Mouse (Mus musculus) heart, embryonic 16.5 days (tissue): ENCODE measurements around the gene B3galt1. TPM values are rescaled to one million over a fixed set of nuclear protein-coding genes. Genes with fewer than 3 reads are reported as not detected.

Experiments
- ATAC-seq: fragments of 200-750 bp; cut with Nextera tagmentation; replicated peaks from 2 replicates; pipeline ENCODE4 v1.8.0; 2017; ENCODE audit warnings: moderate number of reproducible peaks; ENCODE audit not compliant: insufficient read depth, low FRiP score; ENCODE audit errors: extremely low read depth
- H3K27ac ChIP-seq: fragments of 300-500 bp; sonication (generic); 2 replicates; pipeline ENCODE4 v1.5.1; 2014; ENCODE audit warnings: mild to moderate bottlenecking, low read length, control low read depth, moderate library complexity
- H3K27me3 ChIP-seq: fragments of 300-500 bp; sonication (generic); 2 replicates; pipeline ENCODE4 v1.6.1; 2014; ENCODE audit warnings: low read length, mixed read lengths; ENCODE audit not compliant: control insufficient read depth, insufficient read depth
- H3K36me3 ChIP-seq: fragments of 300-500 bp; sonication (generic); 2 replicates; pipeline ENCODE4 v1.6.1; 2014; ENCODE audit not compliant: control insufficient read depth, insufficient read depth
- H3K4me1 ChIP-seq: fragments of 300-500 bp; sonication (generic); 2 replicates; pipeline ENCODE4 v1.6.1; 2014; ENCODE audit warnings: low read length, mixed read lengths; ENCODE audit not compliant: control insufficient read depth, insufficient read depth
- H3K4me2 ChIP-seq: fragments of 300-500 bp; sonication (generic); 2 replicates; pipeline ENCODE4 v1.6.1; 2014; ENCODE audit warnings: low read depth, mild to moderate bottlenecking, control low read depth, low read length
- H3K4me3 ChIP-seq: fragments of 300-500 bp; sonication (generic); 2 replicates; pipeline ENCODE4 v1.5.1; 2014; ENCODE audit warnings: mild to moderate bottlenecking, control low read depth, low read length
- H3K9ac ChIP-seq: fragments of 300-500 bp; sonication (generic); 2 replicates; pipeline ENCODE4 v1.6.1; 2014; ENCODE audit warnings: low read length, control low read depth
- H3K9me3 ChIP-seq: fragments of 300-500 bp; sonication (generic); replicated peaks from 2 replicates; pipeline ENCODE4 v1.6.1; 2016; ENCODE audit warnings: low read length; ENCODE audit not compliant: control insufficient read depth
- WGBS: fragments of 180-500 bp; shearing (Covaris S2); extraction: QIAGEN DNeasy Blood & Tissue Kit; methylation state at CpG from one replicate; pipeline ENCODE4 v1.1.7; 2014; 5-methylcytosine and 5-hydroxymethylcytosine counted together
- polyA plus RNA-seq: library from polyadenylated mRNA; unstranded; fragments of >200 nt; fragmentation: Nextera tagmentation; extraction: Ambion mirVana; gene quantifications from 2 replicates; pipeline ENCODE4 v1.2.1, GENCODE M21; 2015

Gene B3galt1
- polyA plus RNA-seq, 1 experiment from 2014 or later: 5.7 TPM

GRCm38 (mm10) chr2:67657372-67657771 is 91.7 kb downstream of the B3galt1 start:
- Histone ChIP-seq H3K9ac (no peak overlapping the region), H3K4me3 (no peak overlapping the region), H3K4me2 (no peak overlapping the region), H3K27me3 (no peaks in the 10 kb centered on the region), H3K36me3 (no peaks in the 10 kb centered on the region), H3K9me3 (peaks cover 3% of the 10 kb centered on the region; the same call in 1 of the 2 replicates), H3K27ac (no peak overlapping the region), H3K4me1 (no peaks in the 10 kb centered on the region)
- ATAC-seq: no peak
- 67% methylated on average over 4 of the region's 4 CpGs for WGBS

DNA sequence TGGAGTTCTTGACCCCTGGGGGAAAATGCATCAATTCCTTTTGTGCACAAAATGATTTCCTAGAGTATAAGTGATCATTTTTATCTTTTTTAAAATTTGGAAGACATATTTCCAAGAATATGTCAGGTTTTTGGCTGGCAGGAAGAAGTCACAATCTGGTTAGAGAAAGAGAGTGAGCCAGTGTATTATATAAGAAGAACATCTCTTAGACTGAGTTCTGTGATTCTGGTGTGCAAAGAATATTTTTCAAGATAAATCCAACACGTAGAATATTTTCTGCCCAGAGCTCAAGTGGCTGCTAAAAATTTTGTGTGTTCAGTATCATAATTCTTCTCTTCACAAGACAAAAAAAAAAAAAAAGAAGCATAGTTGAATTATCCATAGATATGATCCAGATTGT is 92.4 kb downstream of the B3galt1 start:
- Histone ChIP-seq H3K27ac (no peak overlapping the region), H3K9ac (no peak overlapping the region), H3K27me3 (no peaks in the 10 kb centered on the region), H3K4me2 (no peak overlapping the region), H3K9me3 (peaks cover 3% of the 10 kb centered on the region; the same call in 1 of the 2 replicates), H3K36me3 (no peaks in the 10 kb centered on the region), H3K4me1 (no peaks in the 10 kb centered on the region), H3K4me3 (no peak overlapping the region)
- WGBS: 83% methylated on average over 1 of the region's 1 CpGs
- no peak for ATAC-seq

GRCm38 (mm10) chr2:67671721-67672120 is 106.0 kb downstream of the B3galt1 start:
- H3K9me3 ChIP-seq: no peaks in the 10 kb centered on the region
- H3K27ac ChIP-seq: no peak overlapping the region
- no peaks in the 10 kb centered on the region for H3K36me3 ChIP-seq
- H3K4me1 ChIP-seq: no peaks in the 10 kb centered on the region
- H3K4me2 ChIP-seq: no peak overlapping the region
- no peaks in the 10 kb centered on the region for H3K27me3 ChIP-seq
- 91% methylated on average over 2 of the region's 2 CpGs for WGBS
- no peak overlapping the region for H3K4me3 ChIP-seq
- no peak overlapping the region for H3K9ac ChIP-seq
- ATAC-seq: no peak

GRCm38 (mm10) chr2:67677697-67678096 is 112.0 kb downstream of the B3galt1 start:
- H3K9me3 ChIP-seq: no peaks in the 10 kb centered on the region
- no peaks in the 10 kb centered on the region for H3K4me1 ChIP-seq
- H3K27ac ChIP-seq: no peak overlapping the region
- no peak for ATAC-seq
- no peak overlapping the region for H3K4me3 ChIP-seq
- no peaks in the 10 kb centered on the region for H3K27me3 ChIP-seq
- H3K9ac ChIP-seq: no peak overlapping the region
- H3K4me2 ChIP-seq: no peak overlapping the region
- 76% methylated on average over 4 of the region's 4 CpGs for WGBS
- H3K36me3 ChIP-seq: no peaks in the 10 kb centered on the region

- no peaks in the 10 kb centered on the region for H3K9me3 ChIP-seq
- H3K4me3 ChIP-seq: no peak overlapping the region
- H3K9ac ChIP-seq: no peak overlapping the region
- no peaks in the 10 kb centered on the region for H3K4me1 ChIP-seq
- no peaks in the 10 kb centered on the region for H3K36me3 ChIP-seq
- WGBS: 77% methylated on average over 5 of the region's 5 CpGs
- no peak overlapping the region for H3K4me2 ChIP-seq
- no peaks in the 10 kb centered on the region for H3K27me3 ChIP-seq
- no peak for ATAC-seq
- no peak overlapping the region for H3K27ac ChIP-seq
Measured at GRCm38 (mm10) chr2:67724249-67724648, 158.6 kb downstream of the B3galt1 start.

DNA sequence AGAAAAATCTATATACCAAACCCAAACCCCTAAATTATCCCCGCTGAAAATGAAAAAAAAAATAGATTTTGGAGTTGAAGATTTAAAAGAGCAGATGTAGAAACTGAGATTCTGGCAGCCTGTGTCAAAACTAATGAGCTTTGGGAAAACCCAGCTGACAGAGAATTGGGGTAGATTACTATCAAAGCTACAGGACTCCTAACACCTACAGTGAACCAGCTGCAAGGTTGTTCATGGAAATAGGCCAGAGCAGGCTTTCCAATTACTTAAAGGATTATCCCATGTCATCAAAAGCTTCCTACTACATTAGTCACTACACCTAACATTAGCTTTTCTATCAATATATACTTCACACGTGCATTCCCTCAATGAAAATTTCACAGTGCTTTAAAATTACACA is 165.1 kb downstream of the B3galt1 start:
- no peak overlapping the region for H3K4me3 ChIP-seq
- ATAC-seq: no peak
- 79% methylated on average over 2 of the region's 2 CpGs for WGBS

GRCm38 (mm10) chr2:67751585-67751984 is 185.9 kb downstream of the B3galt1 start:
- no peaks in the 10 kb centered on the region for H3K27me3 ChIP-seq
- H3K27ac ChIP-seq: no peak overlapping the region
- H3K9me3 ChIP-seq: no peaks in the 10 kb centered on the region
- 84% methylated on average over 3 of the region's 3 CpGs for WGBS
- ATAC-seq: no peak
- H3K36me3 ChIP-seq: no peaks in the 10 kb centered on the region
- H3K4me3 ChIP-seq: no peak overlapping the region
- H3K4me2 ChIP-seq: no peak overlapping the region
- H3K4me1 ChIP-seq: no peaks in the 10 kb centered on the region
- no peak overlapping the region for H3K9ac ChIP-seq

More for the DNA sequence above, 165.1 kb downstream of the B3galt1 start:
- Histone ChIP-seq H3K27me3 (no peaks in the 10 kb centered on the region), H3K36me3 (no peaks in the 10 kb centered on the region), H3K4me2 (no peak overlapping the region), H3K4me1 (no peaks in the 10 kb centered on the region), H3K9ac (no peak overlapping the region), H3K27ac (no peak overlapping the region), H3K9me3 (no peaks in the 10 kb centered on the region)

- Histone ChIP-seq H3K9ac (no peak overlapping the region), H3K4me2 (no peak overlapping the region), H3K4me3 (no peak overlapping the region), H3K9me3 (no peaks in the 10 kb centered on the region), H3K27ac (no peak overlapping the region), H3K27me3 (no peaks in the 10 kb centered on the region), H3K4me1 (no peaks in the 10 kb centered on the region), H3K36me3 (no peaks in the 10 kb centered on the region)
- ATAC-seq: no peak
- 79% methylated on average over 6 of the region's 6 CpGs for WGBS
Measured at GRCm38 (mm10) chr2:67756507-67756906, 190.8 kb downstream of the B3galt1 start.

GRCm38 (mm10) chr2:67787536-67787935 is 221.9 kb downstream of the B3galt1 start:
- no peak overlapping the region for H3K27ac ChIP-seq
- H3K9me3 ChIP-seq: no peaks in the 10 kb centered on the region
- no peak overlapping the region for H3K4me2 ChIP-seq
- no peak for ATAC-seq
- H3K4me1 ChIP-seq: no peaks in the 10 kb centered on the region
- no peaks in the 10 kb centered on the region for H3K36me3 ChIP-seq
- H3K27me3 ChIP-seq: no peaks in the 10 kb centered on the region
- 77% methylated on average over 3 of the region's 3 CpGs for WGBS
- no peak overlapping the region for H3K9ac ChIP-seq
- no peak overlapping the region for H3K4me3 ChIP-seq

- H3K27me3 ChIP-seq: no peaks in the 10 kb centered on the region
- H3K4me3 ChIP-seq: no peak overlapping the region
- H3K9me3 ChIP-seq: no peaks in the 10 kb centered on the region
- no peak overlapping the region for H3K4me2 ChIP-seq
- no peaks in the 10 kb centered on the region for H3K4me1 ChIP-seq
- ATAC-seq: no peak
- H3K9ac ChIP-seq: no peak overlapping the region
- no peaks in the 10 kb centered on the region for H3K36me3 ChIP-seq
- no peak overlapping the region for H3K27ac ChIP-seq
- WGBS: 78% methylated on average over 4 of the region's 4 CpGs
Measured at GRCm38 (mm10) chr2:67797561-67797960, 231.9 kb downstream of the B3galt1 start.
